Mouse (Mus musculus): Measurements from ENCODE around the gene 1700017B05Rik.

DNA sequence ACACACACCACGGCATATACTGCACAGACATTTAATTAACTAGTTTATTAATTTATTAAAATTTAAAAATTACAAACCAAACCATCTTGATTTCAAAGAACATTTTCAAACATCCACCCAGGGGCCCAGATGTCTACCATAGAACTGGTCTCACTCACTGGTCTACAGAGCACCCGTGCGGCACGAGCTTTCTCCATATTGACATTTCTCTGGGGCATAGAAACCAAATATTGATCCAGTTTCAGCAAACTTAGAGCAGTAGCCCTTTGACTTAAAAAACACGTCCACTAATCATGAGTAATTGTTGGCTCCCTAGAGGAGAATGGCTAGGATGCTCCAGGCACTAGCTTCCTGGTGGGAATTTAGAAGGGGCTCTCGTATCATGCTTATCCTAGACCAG, 24.8 kb upstream of the 1700017B05Rik start:
- no peak for TF ChIP-seq POLR2A (IDR thresholded peaks at IDR 0.05; ENCODE audit: insufficient read depth, low read depth, low read length)
- no peak for TF ChIP-seq CTCF (IDR thresholded peaks at IDR 0.05)
